Mouse (Mus musculus) left cerebral cortex, adult 18-20 months (tissue): ENCODE data around the gene Nmt1. TPM values are rescaled to one million over a fixed set of nuclear protein-coding genes. Genes with fewer than 3 reads are reported as not detected.

Source experiments
- DNase-seq, 2 experiments: peaks; one replicate each; pipeline ENCODE4 v3.0.0; 2021 to 2022; ENCODE audit warnings: low spot score in 2 of 2, mixed read lengths in 1 of 2
- long read RNA-seq, 2 experiments: library from polyadenylated mRNA; stranded (forward); transcript quantifications; one replicate each; pipeline ENCODE4 v2.0.0; 2021
- total RNA-seq, 2 experiments: library from RNA; stranded (reverse); gene quantifications; 2 replicates each; pipeline ENCODE4 v1.2.3; 2021

Nmt1 gene
- total RNA-seq = 100 to 1,000 TPM; 130 to 131 TPM
- long read RNA-seq, experiment 1, full-length matches to known transcripts = 116 of 158 reads
- long read RNA-seq, experiment 1, partial matches to known transcripts = 18 of 158 reads
- long read RNA-seq, experiment 1, other reads (novel, unspliced or antisense) = 24 of 158 reads
- long read RNA-seq, experiment 2, full-length matches to known transcripts = 98 of 141 reads
- long read RNA-seq, experiment 2, partial matches to known transcripts = 26 of 141 reads
- long read RNA-seq, experiment 2, other reads (novel, unspliced or antisense) = 17 of 141 reads

DNA sequence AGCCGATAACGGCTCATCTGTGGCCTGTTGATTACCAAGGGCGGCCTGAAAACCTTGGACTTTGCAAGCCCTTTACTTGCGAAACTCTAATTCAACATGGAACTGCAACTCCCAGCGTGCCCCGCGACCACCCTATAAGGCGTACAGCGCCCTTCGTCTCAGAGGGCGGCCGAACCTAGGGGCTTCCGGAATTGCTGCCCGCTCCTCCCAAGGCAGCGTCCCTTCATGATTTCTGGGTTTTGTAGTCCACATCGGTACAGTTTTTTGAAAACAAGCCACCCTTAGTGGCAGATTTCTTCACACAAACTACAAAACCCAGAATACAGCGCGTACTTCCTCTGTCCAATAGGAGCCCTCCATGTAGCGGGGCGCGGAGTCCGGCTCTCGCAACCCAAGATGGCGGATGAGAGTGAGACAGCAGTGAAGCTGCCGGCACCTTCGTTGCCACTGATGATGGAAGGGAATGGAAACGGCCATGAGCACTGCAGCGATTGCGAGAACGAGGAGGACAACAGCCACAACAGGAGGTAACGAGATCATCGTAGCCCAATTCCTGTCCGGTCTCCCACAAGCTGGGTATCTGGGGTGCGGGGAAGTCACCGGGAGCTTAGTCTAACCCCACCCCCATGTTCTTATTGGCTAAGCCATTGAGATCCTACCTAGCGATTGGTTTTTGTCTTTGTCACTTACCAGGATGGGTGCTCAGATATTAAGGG is at the start of gene Nmt1, which contains the start of gene Dcakd:
Gene Nmt1, plus strand, starts transcription at position 15 of the 716 bp plus-strand sequence.
Gene Dcakd, minus strand, starts transcription at position 158 of the 716 bp plus-strand sequence.
- DNase-seq = peak; percentile 93 to 94

DNA sequence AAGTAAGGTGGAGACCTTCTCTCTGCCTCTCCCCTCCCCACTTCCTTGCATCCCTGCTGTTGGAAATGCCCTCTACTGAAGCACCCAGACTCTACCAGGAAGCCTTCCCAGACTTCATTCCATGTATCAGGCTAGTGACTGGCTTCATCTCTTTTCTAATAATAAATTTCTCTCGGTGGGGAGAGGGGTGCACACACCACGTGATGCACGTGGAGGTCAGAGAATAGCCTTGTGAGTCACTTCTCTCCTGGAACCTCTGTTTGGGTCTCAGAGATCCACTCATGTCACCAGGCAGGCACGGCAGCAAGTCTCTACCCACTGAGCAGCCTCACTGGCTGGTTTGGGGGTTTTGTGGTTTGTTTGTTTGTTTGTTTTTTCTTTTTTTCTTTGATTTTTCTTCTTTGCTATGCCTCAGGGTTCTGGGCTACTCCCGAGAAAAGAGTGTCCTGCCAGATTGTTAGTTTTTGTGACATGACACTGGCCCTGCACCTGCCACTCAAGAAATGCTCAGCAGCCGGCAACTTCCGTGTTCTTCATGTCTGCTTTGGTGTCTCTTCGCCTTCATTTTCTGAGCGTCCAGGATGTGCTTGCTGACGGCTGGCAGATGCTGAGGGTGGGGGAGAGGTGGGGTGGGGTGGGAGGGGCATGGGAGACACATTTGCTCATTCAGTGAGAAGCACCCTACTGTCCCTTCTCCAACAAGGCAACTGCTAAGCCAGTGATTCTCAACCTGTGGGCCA is 46.7 kb upstream of the Nmt1 start:
- no peak for DNase-seq

DNA sequence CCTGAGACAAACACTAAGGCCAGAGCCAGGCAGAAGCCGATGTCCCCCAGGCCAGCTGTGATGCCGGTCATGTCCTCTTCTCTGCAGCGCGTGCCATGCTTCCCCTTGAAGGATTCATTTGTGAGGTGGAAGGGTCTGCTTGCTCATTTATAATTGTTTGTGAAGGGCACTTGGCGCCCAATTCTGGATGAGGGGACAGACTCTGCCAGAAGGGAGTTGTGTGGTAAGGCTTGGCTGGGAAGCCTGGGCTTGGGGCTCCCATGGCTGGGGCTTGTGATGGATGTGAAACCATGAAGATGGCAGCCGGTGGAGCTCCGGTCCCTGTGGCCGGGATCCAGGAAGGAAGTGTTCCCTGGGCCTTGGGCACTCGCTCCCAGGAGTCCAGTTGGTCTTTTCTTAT is 43.9 kb upstream of the Nmt1 start:
- DNase-seq = no peak

GRCm38 (mm10) chr11:102984615-102985014 is 43.4 kb upstream of the Nmt1 start:
- no peak for DNase-seq

- DNase-seq = no peak
Measured at GRCm38 (mm10) chr11:102985160-102985559, 42.8 kb upstream of the Nmt1 start.

DNA sequence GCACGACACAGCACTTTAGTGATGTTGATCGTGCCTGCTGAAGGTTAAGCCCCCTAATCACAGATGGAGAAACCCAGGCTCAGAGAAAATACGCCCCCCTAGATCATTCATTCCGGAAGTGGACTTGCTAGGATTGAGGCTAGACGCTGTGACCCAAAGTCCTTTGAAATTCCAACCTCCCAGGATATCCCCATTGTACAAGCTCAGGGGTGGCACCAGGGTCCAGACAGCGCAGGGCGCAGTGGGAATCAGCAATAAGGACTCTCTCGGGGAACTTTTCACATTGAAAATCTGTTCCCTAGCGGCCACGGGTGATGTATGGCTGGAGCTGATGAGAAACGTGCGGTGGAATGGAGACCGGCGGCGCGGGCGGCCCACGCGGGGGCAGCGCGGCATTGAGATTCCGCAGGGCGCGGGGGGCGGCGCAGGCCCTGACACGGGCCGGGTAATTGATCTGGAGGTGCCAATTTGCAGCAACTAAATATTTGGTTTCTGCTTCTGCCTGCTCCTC is 38.3 kb upstream of the Nmt1 start:
- DNase-seq = no peak

GRCm38 (mm10) chr11:102990152-102990663 is 37.8 kb upstream of the Nmt1 start:
- DNase-seq = peak; percentile 34 to 48

DNA sequence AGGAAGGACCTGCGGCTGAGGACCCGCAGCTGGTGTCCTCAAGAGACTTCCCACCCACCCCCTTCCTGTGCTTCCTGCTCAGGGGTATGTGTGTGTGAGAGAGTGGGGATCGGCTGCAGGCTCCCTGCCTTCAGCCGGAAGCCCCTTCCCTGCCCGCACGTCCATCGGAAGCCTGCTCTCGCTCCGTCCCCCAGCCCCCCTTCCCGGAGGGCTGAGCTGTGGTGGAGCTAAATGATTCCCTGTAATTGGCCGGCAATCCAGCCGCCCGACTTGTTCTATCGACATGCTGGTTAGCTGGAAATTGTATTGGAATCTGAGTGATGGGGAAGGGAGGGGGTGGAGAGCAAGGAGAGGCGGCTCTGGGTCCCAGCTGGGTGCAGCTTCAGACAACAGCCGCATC is 36.3 kb upstream of the Nmt1 start:
- no peak for DNase-seq

- peak; percentile 71 to 78 for DNase-seq
Measured at GRCm38 (mm10) chr11:102992940-102993339, 35.0 kb upstream of the Nmt1 start.

DNA sequence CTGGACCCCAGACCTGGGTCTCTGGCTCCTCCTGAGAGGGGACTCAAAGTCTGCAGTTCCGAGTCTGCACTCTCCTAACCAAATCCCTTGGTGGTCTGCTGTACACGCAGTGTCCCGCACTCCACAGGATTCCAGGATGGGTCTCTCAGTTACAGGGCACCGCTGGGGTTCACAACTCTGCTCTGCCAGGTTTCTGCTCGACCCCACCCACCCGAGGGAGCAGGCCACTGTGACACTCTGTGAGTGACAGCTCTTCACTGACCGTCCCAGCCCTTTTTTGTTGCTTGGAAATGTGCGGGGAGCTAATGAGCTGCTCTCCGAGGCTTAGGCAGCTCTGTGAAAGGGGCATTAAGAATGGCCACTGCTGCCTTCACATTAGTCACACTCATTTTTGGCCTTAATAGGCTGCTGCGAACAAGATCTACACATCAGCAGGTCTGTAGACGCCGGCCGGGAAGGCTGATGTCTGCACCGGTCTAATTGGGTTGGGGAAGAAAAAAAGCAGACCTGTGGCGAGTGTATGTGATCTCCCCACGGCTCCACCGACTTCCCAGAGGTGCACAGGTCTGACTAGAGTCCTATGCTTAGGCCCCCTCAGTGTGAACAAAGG is 34.5 kb upstream of the Nmt1 start:
- no peak for DNase-seq

GRCm38 (mm10) chr11:102994952-102995351 is 33.0 kb upstream of the Nmt1 start:
- DNase-seq = no peak

DNA sequence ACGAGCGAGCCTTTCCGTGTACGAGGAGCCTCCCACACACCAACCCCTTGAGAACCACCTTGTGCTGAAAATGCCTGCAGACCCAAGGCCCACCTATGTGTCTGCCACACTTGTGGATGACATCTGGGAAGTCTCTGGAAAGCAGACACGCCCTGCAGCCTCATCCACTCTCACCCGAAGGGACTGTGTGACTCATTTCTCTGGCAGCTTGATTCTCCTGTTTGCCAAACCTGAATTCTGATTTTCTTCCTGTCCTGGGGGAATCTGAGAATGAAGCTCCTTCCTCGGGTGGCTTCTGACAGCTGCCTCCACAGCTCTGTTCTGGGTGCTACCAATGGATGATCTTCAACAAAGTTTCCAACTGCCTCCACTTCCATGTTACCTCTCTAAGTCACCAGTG is 31.6 kb upstream of the Nmt1 start:
- DNase-seq = no peak

GRCm38 (mm10) chr11:102996991-102997770 is 30.8 kb upstream of the Nmt1 start:
- no peak for DNase-seq

DNA sequence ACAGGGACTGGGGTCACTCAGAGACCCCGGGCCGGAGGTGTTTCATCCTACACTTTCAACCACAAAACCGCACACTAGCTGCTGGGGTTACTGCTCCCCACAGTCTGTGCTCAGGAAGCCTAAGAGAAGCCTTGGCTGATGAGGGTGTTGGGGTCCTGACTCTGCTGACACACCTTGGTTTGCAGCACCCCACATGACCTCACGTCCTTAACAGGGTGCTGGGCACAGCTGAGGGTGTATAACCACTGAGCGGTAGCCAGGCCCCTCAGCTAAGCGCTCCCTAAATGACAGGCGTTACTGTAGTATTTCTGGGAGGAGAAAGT is 29.8 kb upstream of the Nmt1 start:
- DNase-seq = no peak

- DNase-seq = no peak
Measured at GRCm38 (mm10) chr11:102998577-102999316, 29.2 kb upstream of the Nmt1 start.

DNA sequence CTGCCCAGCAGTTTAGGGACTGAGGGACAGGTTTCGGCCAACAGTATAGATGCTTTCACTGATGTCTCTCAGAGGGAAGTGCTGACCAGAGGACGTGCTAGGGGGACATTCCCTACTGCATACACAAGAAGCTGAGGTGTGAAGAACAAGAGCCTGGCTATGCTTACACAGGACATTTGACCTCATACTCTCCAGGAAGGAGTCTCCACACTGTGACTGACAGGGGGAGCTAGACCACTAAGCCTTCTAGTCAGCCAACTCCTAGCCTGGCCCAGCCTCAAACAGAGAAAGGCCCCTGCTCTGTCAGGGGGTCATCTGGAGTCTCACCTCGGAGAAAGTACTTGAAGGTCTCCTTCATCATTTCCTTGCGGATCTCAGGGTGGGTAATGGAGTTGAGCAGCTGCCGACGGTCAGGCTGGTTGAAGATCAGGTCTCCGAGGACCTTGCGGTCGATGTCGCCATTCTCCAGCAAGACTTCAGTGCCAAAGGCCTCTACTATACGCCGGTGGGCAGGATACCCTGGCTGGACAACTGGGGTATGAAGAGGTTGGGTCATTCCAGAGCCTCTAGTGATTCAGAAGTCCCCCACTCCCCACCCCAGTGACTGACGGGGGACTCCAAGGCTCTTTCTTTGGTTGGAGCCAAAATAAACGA is 28.5 kb upstream of the Nmt1 start:
- DNase-seq = no peak

- no peak for DNase-seq
Measured at GRCm38 (mm10) chr11:103000111-103000510, 27.9 kb upstream of the Nmt1 start.

GRCm38 (mm10) chr11:103001063-103001462 is 26.9 kb upstream of the Nmt1 start:
- DNase-seq = no peak

- peak; percentile 73 to 77 for DNase-seq
Measured at GRCm38 (mm10) chr11:103003210-103003609, 24.8 kb upstream of the Nmt1 start.
